Mouse (Mus musculus): ENCODE measurements at regions not wholly inside any gene's neighbourhood (a gene's known extent, or its start where the extent isn't known, plus 50 kb on each side); places are given as distances from the start of the nearest gene placed in this dataset.

- no peak for ATAC-seq (replicated peaks; ENCODE audit: low FRiP score, low TSS enrichment, poor library complexity, severe bottlenecking)
Observed at GRCm38 (mm10) chr6:49989585-49990521, 120.2 kb upstream of the Mpp6 start.

GRCm38 (mm10) chr6:49990522-49990858, 119.6 kb upstream of the Mpp6 start:
- ATAC-seq (replicated peaks; ENCODE audit: low FRiP score, low TSS enrichment, poor library complexity, severe bottlenecking), result no peak

- ATAC-seq (replicated peaks; ENCODE audit: low FRiP score, low TSS enrichment, poor library complexity, severe bottlenecking), result no peak
Observed at GRCm38 (mm10) chr6:49999365-49999764, 110.7 kb upstream of the Mpp6 start.

GRCm38 (mm10) chr6:50008074-50008473, 102.0 kb upstream of the Mpp6 start:
- no peak for ATAC-seq (replicated peaks; ENCODE audit: low FRiP score, low TSS enrichment, poor library complexity, severe bottlenecking)

- ATAC-seq (replicated peaks; ENCODE audit: low FRiP score, low TSS enrichment, poor library complexity, severe bottlenecking), result no peak
Observed at GRCm38 (mm10) chr6:50008869-50009268, 101.2 kb upstream of the Mpp6 start.

GRCm38 (mm10) chr6:50009339-50009738, 100.7 kb upstream of the Mpp6 start:
- no peak for ATAC-seq (replicated peaks; ENCODE audit: low FRiP score, low TSS enrichment, poor library complexity, severe bottlenecking)

GRCm38 (mm10) chr6:50009856-50010255, 100.2 kb upstream of the Mpp6 start:
- no peak for ATAC-seq (replicated peaks; ENCODE audit: low FRiP score, low TSS enrichment, poor library complexity, severe bottlenecking)

- ATAC-seq (replicated peaks; ENCODE audit: low FRiP score, low TSS enrichment, poor library complexity, severe bottlenecking), result no peak
Observed at GRCm38 (mm10) chr6:50011071-50011470, 99.0 kb upstream of the Mpp6 start.

GRCm38 (mm10) chr6:50011746-50012453, 98.1 kb upstream of the Mpp6 start:
- ATAC-seq (replicated peaks; ENCODE audit: low FRiP score, low TSS enrichment, poor library complexity, severe bottlenecking), result no peak

- ATAC-seq (replicated peaks; ENCODE audit: low FRiP score, low TSS enrichment, poor library complexity, severe bottlenecking), result no peak
Observed at GRCm38 (mm10) chr6:50013067-50013466, 97.0 kb upstream of the Mpp6 start.

GRCm38 (mm10) chr6:50013842-50014241, 96.2 kb upstream of the Mpp6 start:
- no peak for ATAC-seq (replicated peaks; ENCODE audit: low FRiP score, low TSS enrichment, poor library complexity, severe bottlenecking)

GRCm38 (mm10) chr6:50027981-50028380, 82.1 kb upstream of the Mpp6 start:
- ATAC-seq (replicated peaks; ENCODE audit: low FRiP score, low TSS enrichment, poor library complexity, severe bottlenecking), result no peak

GRCm38 (mm10) chr6:50029895-50030515, 80.0 kb upstream of the Mpp6 start:
- peak; percentile 61 for ATAC-seq (replicated peaks; ENCODE audit: low FRiP score, low TSS enrichment, poor library complexity, severe bottlenecking)

- ATAC-seq (replicated peaks; ENCODE audit: low FRiP score, low TSS enrichment, poor library complexity, severe bottlenecking), result no peak
Observed at GRCm38 (mm10) chr6:50031356-50031755, 78.7 kb upstream of the Mpp6 start.

GRCm38 (mm10) chr6:50032894-50033595, 77.0 kb upstream of the Mpp6 start:
- no peak for ATAC-seq (replicated peaks; ENCODE audit: low FRiP score, low TSS enrichment, poor library complexity, severe bottlenecking)

- ATAC-seq (replicated peaks; ENCODE audit: low FRiP score, low TSS enrichment, poor library complexity, severe bottlenecking), result no peak
Observed at GRCm38 (mm10) chr6:50037614-50038013, 72.4 kb upstream of the Mpp6 start.

GRCm38 (mm10) chr6:50038369-50038768, 71.7 kb upstream of the Mpp6 start:
- no peak for ATAC-seq (replicated peaks; ENCODE audit: low FRiP score, low TSS enrichment, poor library complexity, severe bottlenecking)

- ATAC-seq (replicated peaks; ENCODE audit: low FRiP score, low TSS enrichment, poor library complexity, severe bottlenecking), result no peak
Observed at GRCm38 (mm10) chr6:50041044-50041443, 69.0 kb upstream of the Mpp6 start.

GRCm38 (mm10) chr6:50042127-50042526, 67.9 kb upstream of the Mpp6 start:
- no peak for ATAC-seq (replicated peaks; ENCODE audit: low FRiP score, low TSS enrichment, poor library complexity, severe bottlenecking)

GRCm38 (mm10) chr6:50044165-50044564, 65.9 kb upstream of the Mpp6 start:
- no peak for ATAC-seq (replicated peaks; ENCODE audit: low FRiP score, low TSS enrichment, poor library complexity, severe bottlenecking)
